Mouse (Mus musculus): Measurements from ENCODE around the gene Zer1.
"Not testable (repeated sequence)": the region's sequence is repeated elsewhere in the genome, so short reads cannot be mapped to it uniquely, and the experiment has no call there.

Zer1 gene

DNA sequence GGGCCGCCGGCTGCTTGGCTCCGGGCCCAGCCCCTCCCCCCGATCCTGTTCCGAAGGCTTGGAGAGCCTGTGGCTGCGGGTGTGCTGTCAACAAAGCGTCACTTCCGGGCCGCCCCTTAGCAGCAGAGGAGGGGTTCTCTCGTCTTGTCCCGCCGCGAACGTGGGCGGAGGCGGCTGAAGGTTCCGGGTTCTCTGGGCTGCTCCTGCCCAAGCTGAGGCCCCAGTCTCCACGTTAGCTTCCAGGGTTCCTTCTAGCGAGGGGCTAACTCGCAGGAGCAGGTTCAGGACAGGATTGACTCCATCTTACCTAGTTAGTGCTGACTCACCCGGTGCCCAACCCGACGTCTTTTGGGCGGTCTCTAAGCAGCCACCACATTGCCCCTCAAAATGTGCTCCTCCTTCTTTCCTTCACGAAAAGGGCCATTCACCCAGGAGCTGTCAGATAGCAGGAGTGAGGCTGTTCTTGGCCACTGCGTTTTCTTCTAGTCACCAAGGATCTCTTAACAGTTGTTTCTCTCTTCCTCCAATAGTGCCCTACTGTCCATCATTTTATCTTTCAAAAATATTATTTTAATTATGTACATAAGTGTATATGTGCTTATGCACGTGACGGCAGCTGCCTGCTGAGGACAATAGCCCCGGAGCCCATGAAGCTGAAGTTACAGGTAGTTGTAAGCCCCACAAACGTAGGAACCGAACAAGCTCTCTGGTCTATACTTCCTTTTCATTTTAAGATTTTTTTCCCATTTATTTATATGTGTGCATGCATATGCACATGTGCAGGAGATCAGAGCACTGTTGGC, at the start of gene Zer1:
TSS of gene Zer1 (minus strand) at position 114 of the 803 bp plus-strand sequence.
- DNase-seq (ENCODE audit: low spot score): peak; percentile 91

DNA sequence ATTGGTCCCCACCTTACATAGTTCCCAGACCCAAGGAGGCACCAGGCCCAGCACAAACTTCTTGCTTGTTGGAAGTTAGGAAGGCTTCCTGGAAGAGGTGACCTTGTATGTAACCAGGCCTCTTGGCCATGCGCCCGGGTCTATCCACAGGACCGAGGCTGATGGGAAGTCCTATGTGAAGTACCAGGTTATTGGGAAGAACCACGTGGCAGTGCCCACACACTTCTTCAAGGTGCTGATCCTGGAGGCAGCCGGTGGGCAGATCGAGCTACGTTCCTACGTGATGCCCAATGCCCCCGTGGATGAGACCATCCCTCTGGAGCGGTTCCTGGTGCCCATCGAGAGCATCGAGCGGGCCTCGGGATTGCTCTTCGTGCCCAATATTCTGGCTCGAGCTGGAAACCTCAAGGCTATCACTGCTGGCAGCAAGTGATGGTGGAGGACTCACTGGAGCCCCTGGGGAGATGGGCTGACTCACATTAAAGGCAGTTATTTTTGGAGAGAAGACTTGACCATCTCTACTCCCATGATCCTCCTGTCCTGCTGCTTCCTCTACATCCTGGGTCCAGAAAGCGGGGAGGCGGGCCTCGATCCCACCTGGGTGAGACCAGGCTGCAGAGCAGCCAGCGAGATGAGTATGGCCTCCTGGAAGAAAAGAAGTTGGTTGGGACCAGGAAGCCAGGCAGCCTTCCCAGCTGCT, 49.3 kb upstream of the Zer1 start:
- DNase-seq (ENCODE audit: low spot score): no peak

DNA sequence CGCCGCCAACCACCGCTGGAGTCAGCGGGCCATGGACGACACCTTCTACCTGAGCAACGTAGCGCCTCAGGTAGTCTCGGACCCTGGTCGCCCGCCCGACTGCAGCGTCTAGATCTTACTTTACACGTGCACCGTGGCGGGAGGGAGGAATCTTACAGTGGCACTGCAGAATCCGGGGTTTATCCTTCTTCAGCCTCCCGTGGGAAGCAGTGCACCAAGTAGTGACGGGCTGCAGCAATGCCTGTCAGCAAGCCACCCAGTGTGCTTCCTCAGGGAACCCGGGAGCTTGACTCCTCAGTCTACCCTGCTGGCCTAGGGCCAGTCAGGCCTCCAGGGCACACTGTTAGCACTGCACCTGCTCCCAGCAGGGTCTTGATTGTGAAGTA, 47.6 kb upstream of the Zer1 start:
- DNase-seq (ENCODE audit: low spot score): no peak

DNA sequence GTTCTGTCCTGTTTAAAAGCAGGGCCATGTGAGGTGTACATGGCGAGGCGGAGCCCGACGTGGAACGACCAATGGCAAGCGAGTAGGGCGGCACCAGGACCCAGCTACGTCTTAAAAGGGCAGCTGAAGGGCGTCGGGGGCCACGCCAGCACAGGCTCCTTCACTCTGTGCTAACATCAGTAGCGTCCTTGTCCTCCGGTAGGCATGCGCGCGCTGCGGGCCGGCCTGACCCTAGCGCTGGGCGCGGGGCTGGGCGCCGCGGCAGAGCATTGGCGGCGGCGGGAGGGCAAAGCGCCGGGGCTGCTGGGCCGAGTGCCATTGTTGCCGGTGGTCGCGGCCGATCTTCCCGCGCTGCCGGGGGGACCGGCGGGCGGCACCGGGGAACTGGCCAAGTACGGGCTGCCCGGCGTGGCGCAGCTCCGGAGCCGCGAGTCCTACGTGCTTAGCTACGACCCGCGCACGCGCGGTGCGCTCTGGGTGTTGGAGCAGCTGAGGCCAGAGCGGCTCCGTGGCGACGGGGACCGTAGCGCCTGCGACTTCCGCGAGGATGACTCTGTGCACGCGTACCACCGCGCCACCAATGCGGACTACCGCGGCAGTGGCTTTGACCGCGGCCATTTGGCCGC, 47.1 kb upstream of the Zer1 start, which contains the start of gene Endog:
TSS of gene Endog (plus strand) at position 123 of the 626 bp plus-strand sequence.
- peak; percentile 87 for DNase-seq (ENCODE audit: low spot score)

DNA sequence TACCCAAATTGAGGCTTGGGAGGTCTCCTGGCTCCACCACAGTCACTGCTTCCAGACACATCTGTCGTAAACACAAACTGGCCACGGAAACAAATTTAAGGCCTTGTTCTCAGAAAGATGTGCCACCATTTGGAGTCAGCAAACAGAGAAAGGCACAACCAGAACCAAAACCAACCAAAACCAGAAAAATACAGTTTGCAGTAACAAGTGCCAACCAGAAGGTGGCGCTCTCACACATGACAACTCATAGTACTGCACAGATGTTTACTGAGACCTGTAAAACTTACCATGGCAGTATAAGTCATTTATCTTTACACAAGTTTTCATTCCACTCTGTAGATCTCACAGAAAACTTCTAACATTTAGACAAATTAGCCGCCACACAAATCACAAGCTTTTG, 42.3 kb upstream of the Zer1 start:
- no peak for DNase-seq (ENCODE audit: low spot score)

- no peak for DNase-seq (ENCODE audit: low spot score)
These were observed 40.1 kb upstream of the Zer1 start for GRCm38 (mm10) chr2:30164340-30164932.

DNA sequence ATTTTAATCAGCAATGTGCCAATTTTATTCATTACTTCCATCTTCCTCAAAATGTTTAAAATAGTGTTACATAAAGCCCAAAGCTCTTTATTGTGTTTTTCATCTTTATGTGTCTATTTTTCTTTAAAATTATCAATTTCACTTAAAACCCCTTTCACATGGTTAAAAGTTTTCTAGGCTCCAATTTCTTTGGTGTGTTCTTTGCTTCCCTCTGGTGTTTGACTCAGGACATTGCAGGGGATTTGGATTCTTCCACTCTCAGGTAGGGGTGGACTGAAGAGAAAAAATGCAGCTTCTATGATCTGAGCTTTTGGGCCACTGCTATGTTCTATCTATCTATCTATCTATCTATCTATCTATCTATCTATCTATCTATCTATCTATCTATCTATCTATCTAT, 37.4 kb upstream of the Zer1 start:
- DNase-seq (ENCODE audit: low spot score): no peak

DNA sequence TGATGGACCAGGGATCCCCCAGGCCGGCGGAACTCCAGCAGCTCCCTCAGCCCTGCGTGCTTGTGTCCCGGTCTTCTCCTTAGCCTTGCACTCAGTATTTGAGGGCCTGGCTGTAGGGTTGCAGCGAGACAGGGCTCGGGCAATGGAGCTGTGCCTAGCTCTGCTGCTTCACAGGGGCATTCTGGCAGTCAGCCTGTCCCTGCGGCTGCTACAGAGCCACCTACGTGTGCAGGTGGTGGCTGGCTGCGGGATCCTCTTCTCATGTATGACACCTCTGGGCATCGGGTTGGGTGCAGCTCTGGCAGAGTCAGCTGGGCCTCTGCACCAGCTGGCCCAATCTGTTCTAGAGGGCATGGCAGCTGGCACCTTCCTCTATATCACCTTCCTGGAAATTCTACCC, 35.5 kb upstream of the Zer1 start:
- DNase-seq (ENCODE audit: low spot score): not testable (repeated sequence)

- DNase-seq (ENCODE audit: low spot score): no peak
These were observed 28.2 kb upstream of the Zer1 start for GRCm38 (mm10) chr2:30152616-30153015.

GRCm38 (mm10) chr2:30151840-30152239, 27.5 kb upstream of the Zer1 start:
- DNase-seq (ENCODE audit: low spot score): no peak

GRCm38 (mm10) chr2:30147466-30147865, 23.1 kb upstream of the Zer1 start:
- no peak for DNase-seq (ENCODE audit: low spot score)

DNA sequence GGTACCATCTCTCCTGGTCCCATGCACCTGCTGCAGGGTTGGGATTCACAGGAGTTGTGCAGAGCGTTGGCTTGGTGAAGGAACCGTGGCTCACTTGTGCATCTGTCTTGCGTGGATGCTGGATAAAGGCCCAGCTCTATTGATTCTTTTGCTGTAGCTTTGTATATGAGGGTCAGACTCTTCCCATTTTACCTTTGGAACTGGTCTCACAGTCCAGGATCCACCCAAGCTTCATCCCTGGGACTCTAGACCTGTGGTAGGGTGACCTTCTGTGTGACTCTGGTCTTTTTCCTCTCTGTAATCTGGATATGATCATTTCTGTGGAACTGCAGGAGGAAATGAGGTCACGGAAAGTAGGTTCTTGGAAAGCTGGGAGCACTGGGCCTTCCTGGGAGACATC, 20.1 kb upstream of the Zer1 start:
- no peak for DNase-seq (ENCODE audit: low spot score)

- DNase-seq (ENCODE audit: low spot score): not testable (repeated sequence)
These were observed 15.6 kb upstream of the Zer1 start for GRCm38 (mm10) chr2:30140021-30140420.

DNA sequence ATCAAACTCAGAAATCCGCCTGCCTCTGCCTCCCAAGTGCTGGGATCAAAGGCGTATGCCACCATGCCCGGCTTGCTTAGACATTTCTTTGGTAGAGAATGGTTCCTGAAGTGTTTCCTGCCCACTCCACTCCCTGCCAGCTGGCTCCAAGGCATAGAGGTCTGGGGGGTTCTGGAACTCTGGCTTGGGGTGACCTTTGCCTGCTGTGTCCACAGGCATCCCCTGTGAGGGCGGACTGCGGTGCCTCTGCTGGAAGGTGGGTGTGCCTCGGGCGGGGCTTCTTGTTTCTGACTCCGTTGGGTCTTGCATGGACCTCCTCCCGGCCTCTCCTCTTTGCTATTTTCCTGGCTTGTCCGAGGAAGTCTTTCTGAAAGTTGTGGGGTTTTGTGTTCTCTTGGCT, 12.1 kb upstream of the Zer1 start:
- DNase-seq (ENCODE audit: low spot score): no peak

DNA sequence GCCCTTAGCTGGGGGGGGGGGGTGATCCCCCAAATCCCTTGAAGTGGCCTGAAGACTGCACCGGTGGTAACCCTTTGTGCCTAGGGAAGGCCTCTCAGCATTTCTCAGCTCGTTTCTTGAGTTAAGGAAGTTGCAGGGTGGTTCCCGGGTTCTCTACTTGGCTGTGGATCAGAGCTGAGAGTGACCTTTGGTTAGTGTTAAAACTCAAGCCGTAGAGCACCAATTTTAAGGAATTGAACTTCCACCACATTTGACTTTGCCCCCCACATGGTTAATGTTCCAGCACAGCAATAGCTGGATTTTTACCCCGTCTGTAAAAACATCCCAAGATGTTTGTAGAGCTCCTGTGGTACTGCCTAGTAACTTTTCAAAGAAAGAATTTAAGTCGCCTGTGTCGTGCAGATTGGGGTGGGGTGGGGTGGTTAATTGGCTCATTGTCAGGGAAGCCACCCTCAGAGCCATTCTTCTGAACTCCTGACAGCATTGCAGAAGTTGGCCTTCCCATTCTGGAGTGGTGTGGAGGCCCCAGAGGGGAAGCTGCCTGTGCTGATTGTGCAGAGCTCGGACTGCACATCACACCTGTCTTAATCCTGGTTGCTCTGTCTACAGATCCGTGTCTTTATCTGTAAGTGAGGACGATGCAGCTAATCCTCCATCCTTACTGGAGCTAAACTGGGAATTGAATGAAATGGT, 10.7 kb upstream of the Zer1 start:
- no peak for DNase-seq (ENCODE audit: low spot score)

DNA sequence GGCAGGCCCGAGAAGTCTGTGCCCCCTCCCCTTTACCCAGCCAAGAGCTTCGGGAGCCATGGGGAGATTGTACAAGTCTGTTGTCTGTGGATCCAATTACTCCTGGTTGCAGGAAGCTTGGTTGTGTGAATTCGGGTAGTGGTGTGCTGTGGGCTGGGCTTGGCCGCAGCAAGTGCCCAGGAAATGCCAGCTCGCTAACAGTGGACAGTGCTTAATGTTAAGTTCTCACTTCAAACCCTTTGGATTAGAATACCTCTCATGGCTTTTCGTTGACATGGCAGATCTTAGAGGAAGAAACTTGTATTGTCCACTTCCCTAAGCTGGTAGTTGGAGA, 10.0 kb upstream of the Zer1 start:
- no peak for DNase-seq (ENCODE audit: low spot score)

GRCm38 (mm10) chr2:30133613-30134377, 9.4 kb upstream of the Zer1 start, which contains the start of gene Tbc1d13:
TSS of gene Tbc1d13 (plus strand) at chr2:30133746.
- peak; percentile 95 for DNase-seq (ENCODE audit: low spot score)

DNA sequence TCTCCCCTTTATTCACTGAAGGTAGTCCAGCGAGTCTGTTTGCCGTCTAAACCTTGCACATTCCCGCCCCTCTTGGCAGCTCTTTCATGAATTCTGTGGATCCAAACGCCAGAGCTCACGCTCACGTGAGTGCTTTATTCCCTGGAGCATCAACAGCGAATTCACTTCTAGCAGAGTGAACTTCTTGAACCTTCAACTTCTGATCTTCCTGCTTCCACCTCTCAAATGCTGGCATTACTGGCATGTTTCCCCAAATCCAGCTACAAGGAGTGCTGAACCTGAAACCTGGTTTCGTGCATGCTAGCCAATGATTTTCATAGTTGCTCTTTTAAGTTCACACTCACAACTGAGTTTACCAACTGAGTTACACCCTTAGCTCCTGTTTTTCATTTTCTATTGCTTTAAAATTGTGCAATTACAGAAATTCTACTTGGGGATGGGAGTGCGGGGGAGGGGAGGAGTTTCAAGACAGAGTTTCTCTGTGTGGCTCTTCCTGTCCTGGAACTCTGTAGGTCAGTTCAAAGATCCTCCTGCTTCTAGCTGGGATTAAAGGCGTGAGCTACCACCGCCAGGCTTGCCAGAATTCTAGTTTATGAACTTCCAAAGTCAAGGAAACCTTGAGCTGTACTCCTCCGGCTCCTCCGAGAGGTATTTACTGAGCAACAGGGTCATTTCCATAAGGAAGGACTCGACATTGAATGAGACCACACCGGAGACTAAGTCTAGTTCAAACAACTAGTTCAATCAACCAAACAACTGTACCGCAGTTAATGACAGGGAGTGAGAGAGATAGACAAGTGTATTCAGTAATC, 8.6 kb upstream of the Zer1 start:
- no peak for DNase-seq (ENCODE audit: low spot score)

GRCm38 (mm10) chr2:30131240-30131639, 6.9 kb upstream of the Zer1 start:
- DNase-seq (ENCODE audit: low spot score): not testable (repeated sequence)

GRCm38 (mm10) chr2:30130156-30130555, 5.8 kb upstream of the Zer1 start:
- no peak for DNase-seq (ENCODE audit: low spot score)

Measured in left cerebral cortex, adult 11 months (tissue).